Mouse (Mus musculus): ENCODE results near the gene C1qtnf2.

Gene C1qtnf2

GRCm38 (mm10) chr11:43474225-43474774 lies at the start of gene C1qtnf2:
Gene C1qtnf2, plus strand, starts transcription at chr11:43474276.
- no peak for DNase-seq (ENCODE audit: low spot score in 2 of 2)

GRCm38 (mm10) chr11:43424386-43424785 lies 49.7 kb upstream of the C1qtnf2 start:
- DNase-seq (ENCODE audit: low spot score in 2 of 2) = no peak

- DNase-seq (ENCODE audit: low spot score in 2 of 2) = no peak
Observed at GRCm38 (mm10) chr11:43425166-43425709, 48.8 kb upstream of the C1qtnf2 start.

- peak; percentile 63 to 66 for DNase-seq (ENCODE audit: low spot score in 2 of 2)
Observed at GRCm38 (mm10) chr11:43425824-43426413, 48.2 kb upstream of the C1qtnf2 start, which contains the start of gene Pttg1. Gene Pttg1, minus strand, starts transcription at chr11:43426251.

GRCm38 (mm10) chr11:43426414-43426884 lies 47.6 kb upstream of the C1qtnf2 start:
- no peak for DNase-seq (ENCODE audit: low spot score in 2 of 2)

- peak; percentile 61 to 72 for DNase-seq (ENCODE audit: low spot score in 2 of 2)
Observed at GRCm38 (mm10) chr11:43433254-43434023, 40.6 kb upstream of the C1qtnf2 start, which contains the start of gene Slu7. Gene Slu7, plus strand, starts transcription at chr11:43433744.

- no peak for DNase-seq (ENCODE audit: low spot score in 2 of 2)
Observed at GRCm38 (mm10) chr11:43434024-43434407, 40.1 kb upstream of the C1qtnf2 start.

GRCm38 (mm10) chr11:43441121-43441520 lies 33.0 kb upstream of the C1qtnf2 start:
- DNase-seq (ENCODE audit: low spot score in 2 of 2) = no peak

GRCm38 (mm10) chr11:43443183-43443582 lies 30.9 kb upstream of the C1qtnf2 start:
- no peak for DNase-seq (ENCODE audit: low spot score in 2 of 2)

- no peak for DNase-seq (ENCODE audit: low spot score in 2 of 2)
Observed at GRCm38 (mm10) chr11:43449916-43450315, 24.2 kb upstream of the C1qtnf2 start.

GRCm38 (mm10) chr11:43451322-43451721 lies 22.8 kb upstream of the C1qtnf2 start:
- no peak for DNase-seq (ENCODE audit: low spot score in 2 of 2)

GRCm38 (mm10) chr11:43452266-43452665 lies 21.8 kb upstream of the C1qtnf2 start:
- no peak for DNase-seq (ENCODE audit: low spot score in 2 of 2)

GRCm38 (mm10) chr11:43463204-43463603 lies 10.9 kb upstream of the C1qtnf2 start:
- no peak for DNase-seq (ENCODE audit: low spot score in 2 of 2)

- no peak for DNase-seq (ENCODE audit: low spot score in 2 of 2)
Observed at GRCm38 (mm10) chr11:43470118-43470517, 4.0 kb upstream of the C1qtnf2 start.

- DNase-seq (ENCODE audit: low spot score in 2 of 2) = no peak
Observed at GRCm38 (mm10) chr11:43470881-43471820, 2.9 kb upstream of the C1qtnf2 start.

GRCm38 (mm10) chr11:43473115-43473514 lies 961 bp upstream of the C1qtnf2 start:
- DNase-seq (ENCODE audit: low spot score in 2 of 2) = no peak

GRCm38 (mm10) chr11:43473635-43474224 lies 346 bp upstream of the C1qtnf2 start:
- peak in 1 of 2 experiments; percentile 24 for DNase-seq (ENCODE audit: low spot score in 2 of 2)

GRCm38 (mm10) chr11:43479376-43479775 lies 5.3 kb downstream of the C1qtnf2 start:
- no peak for DNase-seq (ENCODE audit: low spot score in 2 of 2)

GRCm38 (mm10) chr11:43480561-43480960 lies 6.5 kb downstream of the C1qtnf2 start:
- DNase-seq (ENCODE audit: low spot score in 2 of 2) = no peak

- DNase-seq (ENCODE audit: low spot score in 2 of 2) = no peak
Observed at GRCm38 (mm10) chr11:43481672-43482522, 7.8 kb downstream of the C1qtnf2 start.
